Comparison of ENCODE assay signal across 21 mouse cellular contexts in the genomic region with DNA sequence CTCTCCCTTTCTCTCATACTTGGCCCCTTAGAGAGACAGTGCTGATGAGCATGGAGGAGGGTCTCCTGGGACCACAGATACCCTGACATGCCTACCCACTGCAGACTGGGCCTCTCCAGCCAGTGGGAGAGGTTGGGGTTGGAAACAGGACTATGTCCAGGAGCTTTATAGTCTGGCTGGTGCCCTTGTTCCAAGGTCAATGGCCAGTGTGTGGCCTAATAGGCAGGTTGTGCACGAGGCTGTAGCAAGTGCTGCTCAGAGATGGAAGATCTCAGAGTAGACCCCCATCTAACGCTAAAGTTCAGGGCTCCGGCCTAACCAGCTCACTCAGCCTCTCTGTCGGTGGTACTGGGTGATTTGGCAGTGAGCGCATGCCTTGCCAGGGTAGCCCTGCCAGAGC. TPM values are rescaled to one million over a fixed set of nuclear protein-coding genes. Genes with fewer than 3 reads are reported as not detected.
DNase-seq lines count a peak whose midpoint lies in the region; ATAC-seq and TF ChIP-seq lines count a peak whose summit lies in the region.
"Had no signal": no experiment of that assay in that cellular context is flagged by ENCODE, and none has a peak within 500 bp of the region (broad histone marks: within the 10 kb centered on the region; RNA-seq: fewer than 3 reads in every experiment).

No protein-coding gene starts in this region.

- peak; percentile 50 for DNase-seq in kidney, adult 11 months
- no peak for DNase-seq in liver, embryonic 11.5 days (ENCODE audit: low spot score)
- DNase-seq in left cerebral cortex, postnatal 36 days (ENCODE audit: low spot score in 2 of 2), result no peak
- DNase-seq: adrenal gland, postnatal 10 days; adrenal gland, postnatal 36 days; cerebellum, adult 18-20 months; cerebellum, adult 9-10 months; cerebellum, postnatal 14 days; forebrain, postnatal 0 days; gastrocnemius, adult 2 months; gastrocnemius, postnatal 14 days; heart, adult 11 months had no signal

- H3K36me3 ChIP-seq in kidney, embryonic 14.5 days (ENCODE audit: control insufficient read depth, insufficient read depth, low read length), result no peaks in the 10 kb centered on the region
- peaks cover 14% of the 10 kb centered on the region for H3K36me3 ChIP-seq in liver, embryonic 16.5 days (ENCODE audit: control insufficient read depth, insufficient read depth)
- no peaks in the 10 kb centered on the region; the same call in 1 of the 2 replicates for H3K36me3 ChIP-seq in liver, embryonic 11.5 days (ENCODE audit: control insufficient read depth, insufficient read depth, low read length)
- peaks cover 31% of the 10 kb centered on the region for H3K36me3 ChIP-seq in intestine, postnatal 0 days (ENCODE audit: control insufficient read depth, insufficient read depth)
- H3K36me3 ChIP-seq: hindbrain, embryonic 12.5 days; hindbrain, embryonic 15.5 days had no signal

- H3K9me3 ChIP-seq in kidney, embryonic 14.5 days (ENCODE audit: control insufficient read depth, low read length), result no peaks in the 10 kb centered on the region
- no peaks in the 10 kb centered on the region for H3K9me3 ChIP-seq in liver, embryonic 16.5 days (replicated peaks; ENCODE audit: control insufficient read depth, low read length)
- H3K9me3 ChIP-seq in liver, embryonic 11.5 days (ENCODE audit: control insufficient read depth, low read length), result no peaks in the 10 kb centered on the region
- no peaks in the 10 kb centered on the region for H3K9me3 ChIP-seq in intestine, postnatal 0 days (ENCODE audit: control insufficient read depth)
- H3K9me3 ChIP-seq: forebrain, embryonic 10.5 days; hindbrain, embryonic 12.5 days; hindbrain, embryonic 15.5 days had no signal

- no peak for TF ChIP-seq CTCF in intestine, postnatal 0 days (IDR thresholded peaks at IDR 0.05; ENCODE audit: low read depth)

- H3K4me2 ChIP-seq in kidney, embryonic 14.5 days (replicated peaks; ENCODE audit: low read depth, low read length), result no peak overlapping the region
- H3K4me2 ChIP-seq in liver, embryonic 16.5 days (ENCODE audit: low read depth, low read length), result no peak overlapping the region
- H3K4me2 ChIP-seq in liver, embryonic 11.5 days, result no peak overlapping the region
- H3K4me2 ChIP-seq in intestine, postnatal 0 days (replicated peaks; ENCODE audit: low read depth), result peak overlapping the region; percentile 17; the same call in 1 of the 2 replicates
- H3K4me2 ChIP-seq: heart, embryonic 11.5 days; hindbrain, embryonic 12.5 days; hindbrain, embryonic 15.5 days had no signal

- H3K4me1 ChIP-seq in kidney, embryonic 14.5 days (ENCODE audit: control insufficient read depth, insufficient read depth, low read length), result no peaks in the 10 kb centered on the region
- H3K4me1 ChIP-seq in liver, embryonic 16.5 days (ENCODE audit: control insufficient read depth, low read depth, low read length), result peaks cover 12% of the 10 kb centered on the region
- peaks cover 10% of the 10 kb centered on the region for H3K4me1 ChIP-seq in liver, embryonic 11.5 days (replicated peaks; ENCODE audit: control insufficient read depth, insufficient read depth, low read length)
- H3K4me1 ChIP-seq in intestine, postnatal 0 days (replicated peaks; ENCODE audit: control insufficient read depth, insufficient read depth, low read length), result peaks cover 20% of the 10 kb centered on the region
- H3K4me1 ChIP-seq: hindbrain, embryonic 15.5 days had no signal

- H3K27me3 ChIP-seq in kidney, embryonic 14.5 days (ENCODE audit: control insufficient read depth, insufficient read depth, low read length), result no peaks in the 10 kb centered on the region
- H3K27me3 ChIP-seq in liver, embryonic 16.5 days (ENCODE audit: control insufficient read depth, insufficient read depth, low read depth, low read length), result no peaks in the 10 kb centered on the region
- H3K27me3 ChIP-seq in liver, embryonic 11.5 days (replicated peaks; ENCODE audit: control insufficient read depth, insufficient read depth, low read length), result no peaks in the 10 kb centered on the region
- no peaks in the 10 kb centered on the region for H3K27me3 ChIP-seq in intestine, postnatal 0 days (replicated peaks; ENCODE audit: control insufficient read depth, insufficient read depth, low read length)
- H3K27me3 ChIP-seq: hindbrain, embryonic 15.5 days had no signal

- H3K27ac ChIP-seq in kidney, embryonic 14.5 days (ENCODE audit: low read depth, low read length), result no peak overlapping the region
- H3K27ac ChIP-seq in liver, embryonic 16.5 days (ENCODE audit: low read length), result no peak overlapping the region
- no peak overlapping the region for H3K27ac ChIP-seq in liver, embryonic 11.5 days (ENCODE audit: low read depth, low read length)
- peak overlapping the region; percentile 83 for H3K27ac ChIP-seq in intestine, postnatal 0 days (ENCODE audit: low read depth, low read length)
- H3K27ac ChIP-seq: forebrain, embryonic 10.5 days; gastrocnemius, adult 2 months; hindbrain, embryonic 12.5 days; hindbrain, embryonic 15.5 days had no signal

- intact Hi-C loops in left cerebral cortex, postnatal 36 days (cut with DNase I), result no loop called here

- no peak overlapping the region for H3K4me3 ChIP-seq in kidney, embryonic 14.5 days (ENCODE audit: low read length)
- H3K4me3 ChIP-seq in liver, embryonic 16.5 days (ENCODE audit: low read depth, low read length), result no peak overlapping the region
- H3K4me3 ChIP-seq in liver, embryonic 11.5 days (ENCODE audit: low read depth, low read length), result no peak overlapping the region
- H3K4me3 ChIP-seq in intestine, postnatal 0 days (ENCODE audit: low read depth, low read length), result no peak overlapping the region
- H3K4me3 ChIP-seq: forebrain, embryonic 10.5 days; gastrocnemius, adult 2 months; hindbrain, embryonic 12.5 days; hindbrain, embryonic 15.5 days had no signal

- no peak for ATAC-seq in kidney, embryonic 14.5 days (ENCODE audit: low FRiP score, low TSS enrichment)
- ATAC-seq in liver, embryonic 16.5 days (ENCODE audit: low read depth), result 0 out of 2 replicates have a peak, but pooled peaks have one; percentile 11
- no peak for ATAC-seq in liver, embryonic 11.5 days (replicated peaks; ENCODE audit: low FRiP score)
- ATAC-seq in intestine, postnatal 0 days, result no peak
- ATAC-seq: activated CD4-positive, CD25-positive, alpha-beta regulatory T cell, adult 4 months; forebrain, embryonic 14.5 days; forebrain, postnatal 0 days had no signal

- 90% methylated on average over 5 of the region's 5 CpGs for WGBS in kidney, embryonic 14.5 days
- whole genome bisulfite sequencing in liver, embryonic 16.5 days (ENCODE audit: insufficient replicate concordance), result 75% methylated on average over 5 of the region's 5 CpGs
- WGBS in liver, embryonic 11.5 days, result 84% methylated on average over 5 of the region's 5 CpGs
- 79% methylated on average over 5 of the region's 5 CpGs for WGBS in intestine, postnatal 0 days

- no peak overlapping the region for H3K9ac ChIP-seq in kidney, embryonic 14.5 days (ENCODE audit: low read depth, low read length)
- no peak overlapping the region for H3K9ac ChIP-seq in liver, embryonic 16.5 days (ENCODE audit: low read depth, low read length)
- H3K9ac ChIP-seq in liver, embryonic 11.5 days (ENCODE audit: low read depth, low read length), result no peak overlapping the region
- 0 out of 2 replicates have a peak overlapping the region, but pooled peaks have one; percentile 31 for H3K9ac ChIP-seq in intestine, postnatal 0 days (ENCODE audit: low read depth, low read length)
- H3K9ac ChIP-seq: forebrain, postnatal 0 days; hindbrain, embryonic 12.5 days; hindbrain, embryonic 15.5 days had no signal

RNA-seq across cellular contexts. Expression of gene Ttc7, which starts 9.1 kb away (rescaled TPM):
- polyA plus RNA-seq in kidney, embryonic 14.5 days (2014; fragmentation: Nextera tagmentation; extraction: Ambion mirVana), result 4.0 and 5.7 TPM in 2 replicates
- 7.6 and 8.3 TPM in 2 replicates for polyA plus RNA-seq in liver, embryonic 16.5 days (2015; fragmentation: Nextera tagmentation; extraction: Ambion mirVana)
- polyA plus RNA-seq in liver, embryonic 11.5 days (2014; fragmentation: Nextera tagmentation; extraction: Ambion mirVana), result 14.1 and 14.3 TPM in 2 replicates
- 61.7 and 69.2 TPM in 2 replicates for polyA plus RNA-seq in intestine, postnatal 0 days (2015; fragmentation: Nextera tagmentation; extraction: Ambion mirVana)
- 10 to 100 TPM; 13.1 to 14.7 TPM for total RNA-seq in left cerebral cortex, postnatal 36 days (2021)

RNA-seq across cellular contexts. Expression of gene Mcfd2, which starts 26.0 kb away (rescaled TPM):
- polyA plus RNA-seq in kidney, embryonic 14.5 days (2014; fragmentation: Nextera tagmentation; extraction: Ambion mirVana), result 82.6 and 104 TPM in 2 replicates
- polyA plus RNA-seq in liver, embryonic 16.5 days (2015; fragmentation: Nextera tagmentation; extraction: Ambion mirVana), result 93.6 and 103 TPM in 2 replicates
- polyA plus RNA-seq in liver, embryonic 11.5 days (2014; fragmentation: Nextera tagmentation; extraction: Ambion mirVana), result 71.9 and 76.9 TPM in 2 replicates
- polyA plus RNA-seq in intestine, postnatal 0 days (2015; fragmentation: Nextera tagmentation; extraction: Ambion mirVana), result 220 and 231 TPM in 2 replicates
- 10 to 100 TPM; 50.3 to 55.8 TPM for total RNA-seq in left cerebral cortex, postnatal 36 days (2021)
